Mouse (Mus musculus): ENCODE results near the gene Rnf5.

The Rnf5 gene

GRCm38 (mm10) chr17:34632261-34632691, 28.8 kb upstream of the Rnf5 start:
- DNase-seq (ENCODE audit: extremely low read depth, low read depth, low spot score) = no peak

GRCm38 (mm10) chr17:34631647-34632046, 28.2 kb upstream of the Rnf5 start:
- DNase-seq (ENCODE audit: extremely low read depth, low read depth, low spot score) = no peak

- no peak for DNase-seq (ENCODE audit: extremely low read depth, low read depth, low spot score)
Observed at GRCm38 (mm10) chr17:34630761-34631301, 27.3 kb upstream of the Rnf5 start.

- DNase-seq (ENCODE audit: extremely low read depth, low read depth, low spot score) = no peak
Observed at GRCm38 (mm10) chr17:34629796-34630603, 26.5 kb upstream of the Rnf5 start.

- no peak for DNase-seq (ENCODE audit: extremely low read depth, low read depth, low spot score)
Observed at GRCm38 (mm10) chr17:34629221-34629751, 25.8 kb upstream of the Rnf5 start, which contains the start of gene Prrt1. TSS of gene Prrt1 (plus strand) at chr17:34629533.

GRCm38 (mm10) chr17:34628644-34628967, 25.1 kb upstream of the Rnf5 start:
- no peak for DNase-seq (ENCODE audit: extremely low read depth, low read depth, low spot score)

- DNase-seq (ENCODE audit: extremely low read depth, low read depth, low spot score) = no peak
Observed at GRCm38 (mm10) chr17:34627943-34628643, 24.6 kb upstream of the Rnf5 start, which contains the start of gene Ppt2. TSS of gene Ppt2 (minus strand) at chr17:34628510.

- no peak for DNase-seq (ENCODE audit: extremely low read depth, low read depth, low spot score)
Observed at GRCm38 (mm10) chr17:34627093-34627942, 23.8 kb upstream of the Rnf5 start.

GRCm38 (mm10) chr17:34626773-34627092, 23.2 kb upstream of the Rnf5 start:
- no peak for DNase-seq (ENCODE audit: extremely low read depth, low read depth, low spot score)

GRCm38 (mm10) chr17:34626062-34626772, 22.7 kb upstream of the Rnf5 start:
- DNase-seq (ENCODE audit: extremely low read depth, low read depth, low spot score) = no peak

- no peak for DNase-seq (ENCODE audit: extremely low read depth, low read depth, low spot score)
Observed at GRCm38 (mm10) chr17:34624981-34625380, 21.5 kb upstream of the Rnf5 start.

GRCm38 (mm10) chr17:34623161-34623560, 19.7 kb upstream of the Rnf5 start:
- DNase-seq (ENCODE audit: extremely low read depth, low read depth, low spot score) = no peak

GRCm38 (mm10) chr17:34621006-34621405, 17.5 kb upstream of the Rnf5 start:
- DNase-seq (ENCODE audit: extremely low read depth, low read depth, low spot score) = no peak

- DNase-seq (ENCODE audit: extremely low read depth, low read depth, low spot score) = no peak
Observed at GRCm38 (mm10) chr17:34618999-34619398, 15.5 kb upstream of the Rnf5 start.

GRCm38 (mm10) chr17:34615871-34616270, 12.4 kb upstream of the Rnf5 start, which contains the start of gene Egfl8:
TSS of gene Egfl8 (minus strand) at chr17:34615971.
- no peak for DNase-seq (ENCODE audit: extremely low read depth, low read depth, low spot score)

GRCm38 (mm10) chr17:34613830-34614229, 10.3 kb upstream of the Rnf5 start:
- no peak for DNase-seq (ENCODE audit: extremely low read depth, low read depth, low spot score)

GRCm38 (mm10) chr17:34613054-34613645, 9.7 kb upstream of the Rnf5 start:
- no peak for DNase-seq (ENCODE audit: extremely low read depth, low read depth, low spot score)

- DNase-seq (ENCODE audit: extremely low read depth, low read depth, low spot score) = no peak
Observed at GRCm38 (mm10) chr17:34611050-34611449, 7.6 kb upstream of the Rnf5 start.

GRCm38 (mm10) chr17:34607997-34608396, 4.5 kb upstream of the Rnf5 start:
- no peak for DNase-seq (ENCODE audit: extremely low read depth, low read depth, low spot score)
